Mouse (Mus musculus) heart, embryonic 16.5 days (tissue): ENCODE results near the gene Hdac4. TPM values are rescaled to one million over a fixed set of nuclear protein-coding genes. Genes with fewer than 3 reads are reported as not detected.

ENCODE experiments used
- ATAC-seq: fragments of 200-750 bp; cut with Nextera tagmentation; replicated peaks from 2 replicates; pipeline ENCODE4 v1.8.0; 2017; ENCODE audit warnings: moderate number of reproducible peaks; ENCODE audit not compliant: insufficient read depth, low FRiP score; ENCODE audit errors: extremely low read depth
- H3K27ac ChIP-seq: fragments of 300-500 bp; sonication (generic); 2 replicates; pipeline ENCODE4 v1.5.1; 2014; ENCODE audit warnings: mild to moderate bottlenecking, low read length, control low read depth, moderate library complexity
- H3K27me3 ChIP-seq: fragments of 300-500 bp; sonication (generic); 2 replicates; pipeline ENCODE4 v1.6.1; 2014; ENCODE audit warnings: low read length, mixed read lengths; ENCODE audit not compliant: control insufficient read depth, insufficient read depth
- H3K36me3 ChIP-seq: fragments of 300-500 bp; sonication (generic); 2 replicates; pipeline ENCODE4 v1.6.1; 2014; ENCODE audit not compliant: control insufficient read depth, insufficient read depth
- H3K4me1 ChIP-seq: fragments of 300-500 bp; sonication (generic); 2 replicates; pipeline ENCODE4 v1.6.1; 2014; ENCODE audit warnings: low read length, mixed read lengths; ENCODE audit not compliant: control insufficient read depth, insufficient read depth
- H3K4me2 ChIP-seq: fragments of 300-500 bp; sonication (generic); 2 replicates; pipeline ENCODE4 v1.6.1; 2014; ENCODE audit warnings: low read depth, mild to moderate bottlenecking, control low read depth, low read length
- H3K4me3 ChIP-seq: fragments of 300-500 bp; sonication (generic); 2 replicates; pipeline ENCODE4 v1.5.1; 2014; ENCODE audit warnings: mild to moderate bottlenecking, control low read depth, low read length
- H3K9ac ChIP-seq: fragments of 300-500 bp; sonication (generic); 2 replicates; pipeline ENCODE4 v1.6.1; 2014; ENCODE audit warnings: low read length, control low read depth
- H3K9me3 ChIP-seq: fragments of 300-500 bp; sonication (generic); replicated peaks from 2 replicates; pipeline ENCODE4 v1.6.1; 2016; ENCODE audit warnings: low read length; ENCODE audit not compliant: control insufficient read depth
- WGBS: fragments of 180-500 bp; shearing (Covaris S2); extraction: QIAGEN DNeasy Blood & Tissue Kit; methylation state at CpG from one replicate; pipeline ENCODE4 v1.1.7; 2014; 5-methylcytosine and 5-hydroxymethylcytosine counted together
- polyA plus RNA-seq: library from polyadenylated mRNA; unstranded; fragments of >200 nt; fragmentation: Nextera tagmentation; extraction: Ambion mirVana; gene quantifications from 2 replicates; pipeline ENCODE4 v1.2.1, GENCODE M21; 2015

Gene Hdac4
- polyA plus RNA-seq, 1 experiment from 2014 or later, result 18.1 TPM

DNA sequence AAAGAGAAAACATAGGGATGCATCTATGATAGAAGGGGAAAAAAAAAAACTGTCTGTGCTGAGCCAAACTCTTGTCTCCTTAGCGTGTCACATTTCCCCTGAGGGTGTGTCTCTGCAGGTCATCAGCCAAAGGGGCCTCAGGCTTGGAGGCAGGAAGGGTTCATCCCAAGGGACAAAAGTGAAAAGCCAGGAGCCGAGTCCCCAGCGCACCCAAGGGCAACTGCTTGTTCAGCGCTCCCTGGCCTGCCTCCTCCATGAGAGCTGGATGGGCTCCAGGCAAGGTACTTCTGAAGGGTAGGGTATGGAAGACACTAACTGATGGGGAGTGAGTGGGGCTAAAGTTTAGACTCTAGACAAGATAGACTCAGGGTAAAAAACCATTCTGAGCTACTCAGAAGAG is 273.8 kb downstream of the Hdac4 start:
- no peaks in the 10 kb centered on the region for H3K36me3 ChIP-seq
- ATAC-seq, result no peak
- no peak overlapping the region for H3K4me3 ChIP-seq
- 76% methylated on average over 4 of the region's 4 CpGs for WGBS
- H3K27me3 ChIP-seq, result no peaks in the 10 kb centered on the region
- no peak overlapping the region for H3K9ac ChIP-seq
- H3K4me2 ChIP-seq, result no peak overlapping the region
- H3K9me3 ChIP-seq, result no peaks in the 10 kb centered on the region
- no peak overlapping the region for H3K27ac ChIP-seq
- peaks cover 31% of the 10 kb centered on the region for H3K4me1 ChIP-seq

GRCm38 (mm10) chr1:91921279-91921678 is 274.2 kb downstream of the Hdac4 start:
- H3K9me3 ChIP-seq, result no peaks in the 10 kb centered on the region
- no peak overlapping the region for H3K4me2 ChIP-seq
- 71% methylated on average over 5 of the region's 5 CpGs for WGBS
- H3K4me1 ChIP-seq, result peaks cover 31% of the 10 kb centered on the region
- no peaks in the 10 kb centered on the region for H3K27me3 ChIP-seq
- H3K4me3 ChIP-seq, result no peak overlapping the region
- no peak overlapping the region for H3K27ac ChIP-seq
- H3K9ac ChIP-seq, result no peak overlapping the region
- H3K36me3 ChIP-seq, result no peaks in the 10 kb centered on the region
- no peak for ATAC-seq

DNA sequence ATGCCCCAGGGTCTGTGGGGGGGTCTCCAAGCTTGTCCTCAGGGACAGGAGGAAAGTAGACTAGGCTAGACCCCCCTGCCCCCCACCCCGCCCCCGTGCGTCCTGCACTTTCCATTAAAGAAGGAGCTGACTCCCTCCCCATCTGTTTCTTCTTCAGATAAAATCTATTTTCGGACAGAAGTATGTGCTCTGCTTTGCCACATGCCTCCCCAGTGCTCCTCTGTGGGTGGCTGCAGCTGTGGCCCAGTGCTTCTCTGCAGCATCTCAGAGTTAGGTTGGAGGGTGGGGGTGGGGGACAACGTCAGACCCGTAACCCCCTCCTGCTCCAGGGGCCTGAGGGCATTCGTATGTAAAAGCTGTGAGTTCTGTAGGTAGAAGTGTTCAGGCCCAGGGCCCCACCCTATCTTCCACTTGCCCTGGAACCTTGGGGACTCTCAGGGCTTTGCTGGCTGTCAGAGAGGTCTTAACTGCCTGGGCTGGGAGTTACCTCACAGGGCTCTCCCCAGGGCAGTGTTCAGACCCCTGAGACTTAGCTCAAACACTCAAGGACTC is 275.4 kb downstream of the Hdac4 start:
- Histone ChIP-seq H3K9me3 (no peaks in the 10 kb centered on the region), H3K36me3 (no peaks in the 10 kb centered on the region), H3K4me2 (no peak overlapping the region), H3K9ac (0 out of 2 replicates have a peak overlapping the region, but pooled peaks have one; percentile 39), H3K4me1 (peaks cover 31% of the 10 kb centered on the region), H3K27me3 (no peaks in the 10 kb centered on the region), H3K4me3 (no peak overlapping the region), H3K27ac (no peak overlapping the region)
- 0 out of 2 replicates have a peak, but pooled peaks have one; percentile 33 for ATAC-seq
- 22% methylated on average over 6 of the region's 7 CpGs for whole genome bisulfite sequencing

DNA sequence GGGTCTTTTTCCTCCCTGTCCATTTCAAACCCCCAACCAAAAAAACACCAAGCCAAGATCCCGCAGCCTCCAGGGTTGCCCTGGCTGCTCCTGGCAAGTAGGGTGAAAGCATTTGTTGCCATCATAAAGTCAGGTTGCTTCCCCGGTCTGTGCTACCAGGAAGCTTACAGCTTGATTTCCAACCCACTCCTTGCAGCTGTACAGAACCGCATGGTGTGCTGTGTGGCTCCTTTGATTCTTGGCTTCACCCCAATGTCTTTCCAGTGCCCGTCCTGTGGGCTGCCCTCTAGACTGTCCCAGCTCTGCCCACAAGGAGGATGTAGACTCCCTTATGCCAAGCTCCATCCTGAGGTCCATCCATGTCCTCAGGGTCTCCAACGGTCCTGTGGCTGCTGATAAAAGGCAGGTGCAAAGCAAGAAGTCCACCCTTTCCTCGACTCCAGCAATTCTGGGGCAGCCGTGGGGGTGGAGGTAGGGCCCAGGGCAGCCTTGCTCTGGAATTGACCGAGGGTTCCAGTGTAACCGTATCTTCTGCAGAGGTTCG is 277.2 kb downstream of the Hdac4 start:
- no peak overlapping the region for H3K27ac ChIP-seq
- 83% methylated on average over 10 of the region's 10 CpGs for WGBS
- H3K36me3 ChIP-seq, result no peaks in the 10 kb centered on the region
- no peak overlapping the region for H3K4me2 ChIP-seq
- H3K27me3 ChIP-seq, result no peaks in the 10 kb centered on the region
- H3K4me1 ChIP-seq, result peaks cover 36% of the 10 kb centered on the region
- no peak for ATAC-seq
- no peaks in the 10 kb centered on the region for H3K9me3 ChIP-seq
- H3K4me3 ChIP-seq, result no peak overlapping the region
- no peak overlapping the region for H3K9ac ChIP-seq

DNA sequence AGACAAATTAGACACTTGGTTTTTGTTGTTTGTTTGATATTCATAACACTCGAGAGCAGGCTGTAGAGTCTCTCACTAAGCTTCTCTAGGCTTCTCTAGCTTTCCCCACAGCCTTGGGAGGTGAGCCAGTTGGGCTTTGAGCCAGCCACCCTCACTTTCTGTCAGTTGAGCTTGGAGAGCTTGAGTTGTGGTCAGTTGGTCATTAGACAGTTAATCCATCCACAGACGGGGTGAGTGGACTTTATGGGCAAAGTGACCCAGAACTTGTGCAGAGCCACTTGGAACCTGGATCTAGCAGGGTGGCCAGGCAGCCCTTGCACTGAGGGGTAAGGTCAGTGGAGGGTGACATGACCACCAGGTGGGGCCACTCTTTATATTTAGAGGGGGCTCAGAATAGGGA is 277.9 kb downstream of the Hdac4 start:
- H3K27me3 ChIP-seq, result no peaks in the 10 kb centered on the region
- H3K9me3 ChIP-seq, result no peaks in the 10 kb centered on the region
- no peak overlapping the region for H3K27ac ChIP-seq
- H3K36me3 ChIP-seq, result no peaks in the 10 kb centered on the region
- no peak overlapping the region for H3K4me2 ChIP-seq
- H3K4me1 ChIP-seq, result peaks cover 34% of the 10 kb centered on the region
- H3K9ac ChIP-seq, result no peak overlapping the region
- no peak for ATAC-seq
- WGBS, result 48% methylated on average over 2 of the region's 2 CpGs
- H3K4me3 ChIP-seq, result no peak overlapping the region

DNA sequence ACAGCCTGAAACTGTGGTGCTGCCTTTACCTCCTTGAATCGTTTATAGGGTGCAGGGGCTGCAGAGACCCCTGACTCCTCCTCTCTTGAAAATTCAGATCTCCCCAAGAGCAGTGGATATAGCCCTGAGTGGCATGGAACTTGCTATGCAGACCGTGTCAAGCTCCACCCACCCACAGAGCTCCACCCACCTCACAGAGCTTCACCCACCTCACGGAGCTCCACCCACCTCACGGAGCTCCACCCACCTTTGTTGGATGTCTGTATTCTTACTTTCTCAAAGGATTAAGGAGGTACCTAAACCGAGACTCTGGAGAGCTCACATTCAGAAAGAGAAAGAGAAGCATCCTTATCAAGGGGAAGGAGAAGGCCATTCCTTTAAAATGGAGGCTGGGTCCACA is 279.5 kb downstream of the Hdac4 start:
- WGBS, result 80% methylated on average over 5 of the region's 5 CpGs
- H3K9ac ChIP-seq, result no peak overlapping the region
- H3K27me3 ChIP-seq, result no peaks in the 10 kb centered on the region
- H3K9me3 ChIP-seq, result no peaks in the 10 kb centered on the region
- no peaks in the 10 kb centered on the region for H3K36me3 ChIP-seq
- peaks cover 20% of the 10 kb centered on the region for H3K4me1 ChIP-seq
- no peak for ATAC-seq
- no peak overlapping the region for H3K4me2 ChIP-seq
- no peak overlapping the region for H3K27ac ChIP-seq
- H3K4me3 ChIP-seq, result no peak overlapping the region

- no peak overlapping the region for H3K9ac ChIP-seq
- ATAC-seq, result no peak
- no peak overlapping the region for H3K27ac ChIP-seq
- no peak overlapping the region for H3K4me2 ChIP-seq
- no peaks in the 10 kb centered on the region for H3K27me3 ChIP-seq
- WGBS, result 39% methylated on average over 3 of the region's 3 CpGs
- no peaks in the 10 kb centered on the region for H3K9me3 ChIP-seq
- H3K4me1 ChIP-seq, result peaks cover 6% of the 10 kb centered on the region
- no peaks in the 10 kb centered on the region for H3K36me3 ChIP-seq
- no peak overlapping the region for H3K4me3 ChIP-seq
Observed at GRCm38 (mm10) chr1:91914648-91915047, 280.9 kb downstream of the Hdac4 start.

GRCm38 (mm10) chr1:91913850-91914249 is 281.6 kb downstream of the Hdac4 start:
- Histone ChIP-seq H3K27ac (no peak overlapping the region), H3K27me3 (no peaks in the 10 kb centered on the region), H3K4me2 (no peak overlapping the region), H3K9ac (no peak overlapping the region), H3K4me3 (no peak overlapping the region), H3K9me3 (no peaks in the 10 kb centered on the region), H3K36me3 (no peaks in the 10 kb centered on the region), H3K4me1 (peaks cover 5% of the 10 kb centered on the region)
- ATAC-seq, result no peak
- WGBS, result 46% methylated on average over 6 of the region's 6 CpGs

- H3K4me1 ChIP-seq, result peaks cover 5% of the 10 kb centered on the region
- H3K4me3 ChIP-seq, result no peak overlapping the region
- no peak overlapping the region for H3K9ac ChIP-seq
- H3K36me3 ChIP-seq, result no peaks in the 10 kb centered on the region
- H3K4me2 ChIP-seq, result no peak overlapping the region
- no peak overlapping the region for H3K27ac ChIP-seq
- 52% methylated on average over 10 of the region's 10 CpGs for WGBS
- H3K9me3 ChIP-seq, result no peaks in the 10 kb centered on the region
- ATAC-seq, result 0 out of 2 replicates have a peak, but pooled peaks have one; percentile 17
- peaks cover 3% of the 10 kb centered on the region; the same call in 1 of the 2 replicates for H3K27me3 ChIP-seq
Observed at GRCm38 (mm10) chr1:91912227-91913119, 283.0 kb downstream of the Hdac4 start.
